Mouse (Mus musculus) heart, postnatal 10 days (tissue): Measurements from ENCODE around the gene Sox2. TPM values are rescaled to one million over a fixed set of nuclear protein-coding genes. Genes with fewer than 3 reads are reported as not detected.

ENCODE experiments used
- DNase-seq, 2 experiments: peaks; one replicate each; pipeline ENCODE4 v3.0.0; 2021
- intact Hi-C: fragments of 180-260 bp; cut with DNase I; formaldehyde crosslinking; loops from one replicate; pipeline ENCODE4 v1.15.1; 2025
- total RNA-seq, 2 experiments: library from RNA; stranded (reverse); gene quantifications; 2 replicates each; pipeline ENCODE4 v1.2.3; 2021

The Sox2 gene
- total RNA-seq, 2 experiments from 2014 or later, result 0.17 TPM; not detected in 1

- intact Hi-C loops, result loop anchor here (5.0 kb wide), 1 partner anchor 701 kb away; no protein-coding TSS in a partner anchor
- no peak for DNase-seq
Observed at GRCm38 (mm10) chr3:34658241-34658965, 8.2 kb downstream of the Sox2 start.

GRCm38 (mm10) chr3:34658966-34659535, 8.8 kb downstream of the Sox2 start:
- DNase-seq, result no peak
- intact Hi-C loops, result loop anchor here (5.0 kb wide), 1 partner anchor 702 kb away; no protein-coding TSS in a partner anchor

DNA sequence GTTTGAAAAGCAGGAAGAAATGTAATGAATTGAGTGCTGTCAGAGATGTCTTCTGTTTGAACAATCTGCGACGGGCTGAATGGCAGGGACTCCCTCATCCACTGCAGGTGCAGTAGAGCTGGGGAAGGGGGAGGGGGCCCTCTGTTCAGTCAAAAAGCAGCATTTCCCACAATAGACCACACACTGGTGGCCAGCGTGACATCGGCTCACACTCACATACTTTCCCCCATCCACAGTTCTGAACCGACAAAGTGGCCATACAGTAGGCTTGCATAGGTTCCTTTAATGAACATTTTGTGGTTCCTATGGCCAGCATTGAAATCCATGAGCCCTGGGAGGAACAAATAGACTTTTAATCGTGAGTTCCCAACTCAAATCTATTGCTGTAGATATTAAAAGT, 9.7 kb downstream of the Sox2 start:
- intact Hi-C loops, result loop anchor here (5.0 kb wide), 1 partner anchor 703 kb away; no protein-coding TSS in a partner anchor
- no peak for DNase-seq

DNA sequence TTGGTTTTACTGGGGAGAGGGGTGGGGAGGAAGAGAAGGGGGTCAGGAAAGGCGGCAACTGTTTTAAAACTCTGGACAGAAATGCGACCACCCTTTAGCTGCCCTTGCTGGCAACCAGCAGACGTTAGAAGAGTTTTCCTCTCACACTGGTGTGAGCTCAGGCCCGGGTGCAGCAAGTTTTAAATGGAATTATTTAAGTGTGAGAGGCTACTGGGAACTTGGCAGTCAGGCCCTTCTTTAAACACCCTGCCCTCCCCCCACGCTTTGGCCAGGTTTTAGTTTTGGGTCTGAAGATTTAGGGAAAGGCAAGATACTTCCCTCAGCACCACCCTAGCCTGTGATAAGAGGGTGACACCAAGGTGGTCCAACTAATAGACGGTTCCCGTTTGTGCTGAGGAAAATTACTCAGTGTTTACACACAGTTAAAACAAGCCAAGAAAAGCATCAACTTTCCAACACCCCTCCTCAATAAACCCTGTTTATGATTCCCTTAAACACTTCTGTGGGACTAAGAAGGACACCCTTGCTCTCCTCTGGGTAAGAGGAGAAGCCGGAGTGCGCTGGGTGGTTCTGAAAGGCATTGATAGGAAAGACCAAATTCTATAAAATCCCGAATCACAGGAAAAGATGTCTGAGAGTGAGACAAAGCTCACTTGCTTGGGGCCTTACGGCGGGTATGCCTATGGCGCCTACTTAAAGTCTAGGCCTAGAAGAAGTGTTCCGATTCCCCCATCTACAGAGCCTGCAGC, 10.5 kb downstream of the Sox2 start:
- no peak for DNase-seq
- intact Hi-C loops, result no loop called here

GRCm38 (mm10) chr3:34661341-34662007, 11.3 kb downstream of the Sox2 start:
- intact Hi-C loops, result no loop called here
- DNase-seq, result no peak

DNA sequence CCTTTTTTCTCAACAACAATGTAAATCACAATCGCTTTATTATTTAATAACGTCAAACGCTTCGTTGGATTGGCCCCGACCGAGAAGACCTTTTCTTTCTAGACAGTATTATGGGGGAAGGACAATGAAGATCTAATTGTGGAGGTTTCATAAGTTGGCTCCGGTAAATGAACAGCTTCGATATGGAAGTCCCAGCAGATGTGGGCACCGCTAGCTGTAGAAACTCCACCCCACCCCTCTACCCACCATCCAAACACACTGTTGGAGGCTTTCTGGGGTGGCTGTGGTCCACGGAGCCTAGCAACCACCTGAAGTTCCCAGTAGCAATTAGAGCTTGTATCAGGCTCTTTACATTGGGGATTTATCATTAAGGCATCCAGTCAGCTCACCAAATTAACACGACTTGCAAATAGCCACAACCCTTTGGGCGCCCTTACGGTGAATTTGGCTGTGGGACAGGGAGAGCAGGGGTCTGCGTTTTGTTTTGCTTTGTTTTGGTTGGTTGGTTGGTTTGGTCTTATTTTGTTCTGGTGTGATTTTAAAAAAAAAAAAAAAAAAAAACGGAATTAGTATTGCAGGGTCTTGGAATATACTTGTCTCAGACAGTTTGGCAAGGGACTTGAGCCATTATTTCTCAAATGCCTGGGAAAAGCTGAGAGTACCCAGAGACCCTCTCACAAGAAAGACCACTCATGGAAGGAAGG, 12.0 kb downstream of the Sox2 start:
- intact Hi-C loops, result no loop called here

GRCm38 (mm10) chr3:34662712-34663655, 12.8 kb downstream of the Sox2 start:
- peak in 1 of 2 experiments; percentile 10 for DNase-seq
- intact Hi-C loops, result no loop called here

More for the DNA sequence above, 12.0 kb downstream of the Sox2 start:
- peak in 1 of 2 experiments; percentile 14 for DNase-seq

- intact Hi-C loops, result no loop called here
- peak in 1 of 2 experiments; percentile 27 for DNase-seq
Observed at GRCm38 (mm10) chr3:34663701-34664635, 13.8 kb downstream of the Sox2 start.

DNA sequence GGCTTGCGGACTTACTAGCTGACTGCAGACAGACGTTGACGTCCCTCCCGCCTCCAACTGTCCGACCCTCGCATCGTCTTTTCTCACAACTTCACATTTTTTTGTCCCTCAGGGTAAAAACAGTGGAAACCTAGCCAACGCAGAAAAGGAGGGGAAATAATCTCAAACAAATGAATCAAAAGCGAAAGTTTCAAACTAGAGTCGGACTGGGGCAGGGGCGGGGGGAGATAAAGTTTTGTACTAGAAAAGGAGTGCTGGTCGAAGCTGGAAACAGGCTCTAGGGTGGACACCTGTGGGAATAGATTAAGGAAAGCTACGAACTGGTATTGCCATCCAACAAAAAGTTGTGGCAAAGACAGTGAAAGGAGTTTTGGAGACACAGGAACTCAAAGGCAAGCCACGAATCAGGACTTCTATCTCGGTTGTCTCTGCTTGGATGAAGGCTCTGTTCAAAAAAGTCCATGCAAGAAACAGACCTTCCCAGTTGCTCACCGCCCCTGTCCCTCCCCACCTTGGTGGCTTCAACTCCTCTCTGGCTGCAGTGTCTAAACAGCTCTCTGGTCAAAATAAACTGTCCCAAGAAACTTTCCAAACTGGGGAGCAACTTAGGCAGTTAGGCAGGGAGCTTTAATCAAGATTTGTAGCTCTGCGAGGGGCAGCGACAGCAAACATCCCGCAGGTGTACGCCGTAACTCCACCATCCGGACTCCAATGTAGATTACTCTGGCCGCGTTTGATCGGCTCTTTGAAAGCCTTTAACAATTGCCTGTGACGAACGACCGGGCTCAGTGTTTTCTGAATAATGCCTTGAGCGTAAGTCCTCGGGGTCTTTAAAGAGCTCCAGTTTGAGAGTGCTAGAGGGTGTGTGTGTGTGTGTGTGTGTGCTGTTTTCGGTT, 14.7 kb downstream of the Sox2 start:
- DNase-seq, result no peak
- intact Hi-C loops, result no loop called here

- DNase-seq, result no peak
- intact Hi-C loops, result no loop called here
Observed at GRCm38 (mm10) chr3:34665751-34666665, 15.8 kb downstream of the Sox2 start.

DNA sequence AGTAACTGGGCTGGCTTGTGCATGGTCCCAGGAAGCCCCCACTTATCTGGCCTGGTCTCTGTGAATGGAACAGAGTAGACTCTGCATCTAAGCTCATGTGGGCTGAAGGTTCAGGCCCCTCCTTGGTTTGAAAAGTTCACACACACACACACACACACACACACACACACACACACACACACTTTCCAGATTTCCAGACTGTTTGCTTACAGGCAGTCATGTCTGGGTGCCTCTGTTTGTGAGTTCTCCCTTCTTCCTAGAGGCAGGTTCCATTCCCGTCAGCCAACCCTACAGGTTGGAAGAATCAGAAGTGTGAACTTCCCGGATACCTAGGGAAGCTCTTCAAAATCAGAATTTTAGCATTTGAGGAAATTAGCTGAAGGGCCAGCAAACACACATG, 17.0 kb downstream of the Sox2 start:
- intact Hi-C loops, result no loop called here
- no peak for DNase-seq

- intact Hi-C loops, result no loop called here
- DNase-seq, result no peak
Observed at GRCm38 (mm10) chr3:34667881-34668817, 17.9 kb downstream of the Sox2 start.

DNA sequence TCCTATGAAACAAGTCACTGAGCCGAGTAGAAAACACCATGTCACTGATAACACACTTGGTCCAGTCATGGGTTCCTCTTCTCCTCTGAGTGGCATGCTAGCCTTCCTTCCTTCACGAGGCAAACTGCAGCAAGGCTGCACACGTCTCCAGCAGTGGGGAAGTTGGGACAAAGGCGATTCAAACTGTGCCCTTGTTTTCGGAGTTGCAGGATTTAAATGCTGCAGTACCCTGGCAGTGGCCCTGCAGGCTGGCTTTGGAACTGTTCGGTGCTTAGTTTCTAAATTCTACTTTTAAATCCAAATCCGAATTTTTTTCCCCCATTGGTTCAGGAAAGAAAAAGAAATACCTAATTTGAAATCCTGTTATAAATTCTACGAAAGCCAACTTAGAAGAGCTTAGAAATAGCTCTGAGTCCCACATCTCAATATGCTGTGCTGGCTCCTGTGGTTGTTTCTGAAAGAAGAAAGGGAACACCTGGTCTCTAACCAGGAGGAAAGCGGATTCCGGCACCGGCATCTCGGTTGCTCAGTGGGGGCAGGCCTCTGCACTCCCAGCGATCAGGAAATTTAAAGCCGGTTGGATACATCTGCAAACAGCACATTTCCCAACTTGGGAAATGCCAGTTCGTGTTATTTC, 20.9 kb downstream of the Sox2 start:
- intact Hi-C loops, result no loop called here

GRCm38 (mm10) chr3:34678840-34679239, 28.6 kb downstream of the Sox2 start:
- intact Hi-C loops, result no loop called here
- DNase-seq, result no peak

More for the DNA sequence above, 20.9 kb downstream of the Sox2 start:
- no peak for DNase-seq
